Mouse (Mus musculus) right cerebral cortex, postnatal 14 days (tissue): ENCODE measurements around the gene Retn.
A peak's percentile ranks its signal among the peaks of the same experiment; 100 is the strongest.

Experiments used
- DNase-seq: peaks from one replicate; pipeline ENCODE4 v3.0.0; 2022

Gene Retn

DNA sequence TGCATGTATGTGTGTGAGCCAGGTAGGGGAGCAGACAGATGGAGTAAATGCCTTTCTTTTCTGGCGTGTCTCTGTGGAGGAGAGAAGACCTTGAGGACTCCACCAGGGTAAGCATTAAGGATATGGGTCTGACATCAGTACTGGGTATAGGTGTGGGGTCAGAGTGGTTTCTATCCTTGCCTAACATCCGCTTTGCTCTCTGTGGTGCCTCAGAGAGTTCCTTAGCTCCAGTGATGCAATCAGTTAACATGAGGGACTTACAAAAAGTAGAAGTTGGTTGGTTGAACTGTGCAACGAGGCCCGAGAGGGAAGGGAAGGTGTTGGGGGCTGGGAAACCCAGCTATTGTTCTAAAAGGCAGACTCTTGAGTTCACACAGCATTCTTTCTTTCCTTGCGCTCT is 8.8 kb downstream of the Retn start:
- no peak for DNase-seq

DNA sequence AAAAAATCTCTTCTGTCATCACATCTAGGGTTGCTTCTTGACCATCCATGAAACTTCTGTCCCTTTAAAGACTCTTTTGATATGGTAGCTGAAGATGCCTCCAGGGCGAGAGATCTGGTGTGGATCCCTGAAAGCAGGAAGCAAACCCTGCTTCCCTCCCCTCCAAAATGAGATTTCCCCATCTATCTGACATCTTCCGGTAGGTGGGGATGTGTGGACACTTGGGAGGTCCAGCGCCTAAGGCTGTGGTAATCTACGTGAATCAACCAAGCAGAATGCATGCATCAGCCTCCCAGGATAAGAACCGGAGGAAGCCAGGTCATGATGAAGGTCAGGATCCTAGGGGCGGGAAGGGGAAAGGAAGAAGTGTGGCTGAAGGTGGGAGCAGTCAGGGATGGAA is 9.9 kb downstream of the Retn start, which contains the start of gene Mcemp1:
TSS of gene Mcemp1 (plus strand) at position 248 of the 400 bp plus-strand sequence.
- DNase-seq, result no peak

DNA sequence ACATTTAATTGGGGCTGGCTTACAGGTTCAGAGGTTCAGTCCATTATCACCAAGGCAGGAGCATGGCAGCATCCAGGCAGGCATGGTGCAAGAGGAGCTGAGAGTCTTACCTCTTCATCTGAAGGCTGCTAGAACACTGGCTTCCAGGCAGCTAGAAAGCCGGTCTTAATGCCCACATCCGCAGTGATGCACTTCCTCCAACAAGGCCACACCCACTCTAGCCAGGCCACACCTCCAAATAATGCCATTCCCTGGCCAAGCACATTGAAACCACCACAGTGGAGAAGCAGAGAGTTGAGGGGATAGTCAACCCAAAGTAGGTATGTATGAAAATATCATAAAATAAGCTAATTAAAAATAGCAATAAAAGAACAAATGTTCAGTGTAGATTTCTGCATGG is 14.8 kb downstream of the Retn start:
- DNase-seq, result no peak

DNA sequence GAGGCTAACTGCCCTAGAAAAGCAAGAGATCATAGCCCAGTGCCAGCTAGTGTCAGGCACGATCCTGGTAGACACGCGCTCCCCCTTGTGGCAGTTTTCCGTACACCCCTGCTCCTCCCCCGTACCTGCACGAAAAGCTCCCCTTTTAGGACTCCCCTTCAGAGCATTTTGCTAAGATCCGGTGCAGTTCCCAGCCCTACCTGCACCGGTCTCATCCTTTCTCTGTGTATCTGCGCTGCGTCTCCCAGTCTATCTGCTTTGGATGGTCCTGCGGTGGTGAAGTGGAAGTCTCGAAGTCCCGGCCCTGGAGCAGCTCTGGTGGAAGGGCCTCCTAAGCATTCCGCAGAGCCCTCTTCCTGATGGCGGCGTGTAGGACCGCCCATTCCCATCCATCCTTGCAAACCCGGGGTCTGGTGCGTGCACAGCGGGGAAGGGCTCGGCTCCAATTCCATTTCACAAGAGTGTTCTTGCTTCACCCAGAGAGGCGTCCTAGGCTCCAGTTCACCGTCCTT is 16.5 kb downstream of the Retn start, which contains the start of gene Fcor:
TSS of gene Fcor (minus strand) at position 383 of the 512 bp plus-strand sequence.
- peak; percentile 88 for DNase-seq

DNA sequence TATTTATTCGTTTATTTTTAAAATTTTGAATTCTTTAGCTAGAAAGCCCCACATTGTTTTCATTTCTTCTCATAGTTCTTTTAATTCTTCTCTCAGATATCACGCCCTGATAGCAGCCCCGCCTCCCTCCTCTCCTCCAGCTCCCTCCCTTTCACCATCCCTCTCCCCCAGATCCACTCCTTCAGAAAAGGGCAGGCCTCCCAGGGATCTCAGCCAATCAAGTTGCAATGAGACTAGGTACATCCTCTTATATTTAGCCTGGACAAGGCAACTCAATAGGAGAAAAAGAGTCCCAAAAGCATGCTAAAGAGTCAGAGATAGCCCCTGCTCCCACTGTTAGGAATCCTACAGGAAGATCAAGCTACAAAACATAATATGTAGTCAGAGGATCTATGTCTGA is 19.1 kb downstream of the Retn start:
- no peak for DNase-seq

DNA sequence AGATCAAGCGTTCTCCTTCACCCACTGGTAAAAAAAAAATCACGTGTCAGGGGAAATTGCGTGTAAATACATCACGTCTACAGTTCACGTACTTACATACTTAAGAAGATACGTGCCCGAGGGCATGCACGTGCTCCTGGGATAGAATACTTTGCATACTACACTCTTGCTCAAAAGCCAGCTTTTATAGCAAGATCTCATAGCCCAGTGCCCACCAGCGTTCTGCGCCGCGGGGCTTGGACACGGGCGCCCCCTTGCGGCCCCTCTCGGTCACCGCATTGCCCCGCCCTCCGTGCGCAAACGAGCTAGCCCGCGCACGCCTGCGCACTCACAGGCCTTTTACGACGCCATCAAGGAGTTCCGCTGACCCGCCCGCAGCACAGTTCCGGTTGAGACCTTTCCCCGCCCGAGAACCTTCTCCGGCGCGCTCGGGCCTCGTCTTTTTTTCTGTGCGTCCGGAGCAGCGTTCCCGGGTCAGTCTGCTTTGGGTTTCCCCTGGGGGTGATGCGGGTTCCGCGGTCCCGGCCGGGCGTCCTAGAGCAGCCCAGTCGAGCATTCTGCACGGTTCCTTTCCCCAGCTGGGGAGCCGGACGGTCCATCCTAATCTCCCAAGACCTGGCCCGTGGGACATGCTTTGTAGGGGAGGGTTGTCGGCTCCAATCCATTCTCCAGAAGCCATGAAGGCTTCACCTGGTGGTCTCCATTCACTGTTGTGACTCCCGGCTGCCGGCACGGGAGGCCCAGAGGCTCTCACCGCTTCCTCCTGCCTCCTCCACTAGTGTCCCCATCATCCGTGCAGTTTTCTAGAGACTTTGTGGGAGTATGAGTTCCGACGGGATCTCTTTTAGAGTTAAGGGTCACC is 20.8 kb downstream of the Retn start, which contains the start of gene Trappc5:
TSS of gene Trappc5 (plus strand) at position 169 of the 862 bp plus-strand sequence.
- peak; percentile 90 for DNase-seq

DNA sequence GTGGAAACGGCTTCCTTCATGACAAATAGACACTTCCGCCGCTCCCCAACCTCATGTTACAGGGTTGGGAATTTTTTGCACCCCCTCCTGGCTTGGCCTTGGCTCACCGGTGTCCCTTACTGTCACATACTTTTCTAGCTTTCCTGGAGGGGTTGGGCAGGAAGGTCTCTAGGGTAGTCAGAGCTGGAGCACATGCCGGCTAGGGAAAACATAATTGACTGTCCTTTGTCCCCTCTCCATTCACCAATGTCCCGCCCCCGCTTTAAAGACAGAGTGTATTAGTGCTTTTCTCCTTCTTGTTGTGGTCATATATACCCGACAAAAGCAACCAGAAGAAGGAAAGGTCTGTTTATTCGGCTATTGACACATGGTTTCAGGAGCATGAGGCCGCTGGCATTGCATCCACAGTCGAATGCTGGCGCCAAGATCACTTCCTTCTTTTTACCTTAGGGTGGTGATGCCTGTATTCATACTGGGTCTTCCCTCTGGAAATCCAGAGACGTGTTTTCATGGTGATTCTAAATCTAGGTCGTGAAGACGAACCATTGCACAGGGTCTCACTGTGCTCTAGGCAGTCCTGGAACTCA is 21.5 kb downstream of the Retn start:
- no peak for DNase-seq

DNA sequence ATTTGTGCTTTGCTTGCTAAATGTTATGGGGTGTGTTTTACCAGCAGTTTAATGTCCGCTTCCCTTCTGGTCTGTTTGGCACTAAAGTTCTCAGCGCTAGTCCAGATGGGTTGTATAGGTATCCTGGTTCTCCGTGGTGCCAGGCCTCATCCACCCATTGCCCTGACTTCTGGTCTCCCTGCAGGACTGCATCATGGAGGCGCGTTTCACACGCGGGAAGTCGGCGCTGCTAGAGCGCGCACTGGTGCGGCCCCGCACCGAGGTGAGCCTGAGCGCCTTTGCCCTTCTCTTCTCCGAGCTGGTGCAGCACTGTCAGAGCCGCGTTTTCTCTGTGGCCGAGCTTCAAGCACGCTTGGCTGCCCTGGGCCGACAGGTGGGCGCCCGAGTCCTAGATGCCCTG is 23.3 kb downstream of the Retn start:
- no peak for DNase-seq

DNA sequence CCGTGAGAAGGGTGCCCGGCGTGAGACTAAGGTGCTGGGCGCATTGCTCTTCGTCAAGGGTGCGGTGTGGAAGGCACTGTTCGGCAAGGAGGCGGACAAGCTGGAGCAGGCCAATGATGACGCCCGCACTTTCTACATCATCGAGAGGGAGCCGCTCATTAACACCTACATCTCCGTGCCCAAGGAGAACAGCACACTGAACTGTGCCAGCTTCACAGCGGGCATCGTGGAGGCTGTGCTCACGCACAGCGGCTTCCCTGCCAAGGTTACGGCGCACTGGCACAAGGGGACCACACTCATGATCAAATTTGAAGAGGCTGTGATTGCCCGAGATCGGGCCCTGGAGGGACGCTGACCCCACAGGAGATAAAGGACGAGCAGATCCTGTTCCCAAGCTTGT is 23.7 kb downstream of the Retn start:
- no peak for DNase-seq

DNA sequence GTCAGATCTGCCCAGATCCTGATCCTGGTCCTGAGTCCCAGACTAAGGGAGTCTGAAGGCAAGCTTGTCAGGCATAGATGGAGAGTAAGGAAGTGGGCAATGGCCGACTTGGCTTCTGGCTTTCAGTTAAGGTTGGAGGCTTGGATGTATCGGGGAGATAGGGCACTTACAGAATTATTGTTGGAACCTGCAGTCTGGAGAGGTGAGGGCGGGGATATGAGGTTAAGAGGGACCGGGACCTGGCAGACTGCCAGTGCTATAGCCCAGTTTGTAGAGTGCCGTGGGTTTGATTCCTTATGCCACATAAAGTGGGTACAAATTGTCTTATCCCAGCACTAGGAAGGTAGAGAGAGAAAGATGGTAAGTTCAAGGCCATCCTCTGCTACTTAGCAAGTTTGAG is 24.1 kb downstream of the Retn start:
- DNase-seq, result no peak

DNA sequence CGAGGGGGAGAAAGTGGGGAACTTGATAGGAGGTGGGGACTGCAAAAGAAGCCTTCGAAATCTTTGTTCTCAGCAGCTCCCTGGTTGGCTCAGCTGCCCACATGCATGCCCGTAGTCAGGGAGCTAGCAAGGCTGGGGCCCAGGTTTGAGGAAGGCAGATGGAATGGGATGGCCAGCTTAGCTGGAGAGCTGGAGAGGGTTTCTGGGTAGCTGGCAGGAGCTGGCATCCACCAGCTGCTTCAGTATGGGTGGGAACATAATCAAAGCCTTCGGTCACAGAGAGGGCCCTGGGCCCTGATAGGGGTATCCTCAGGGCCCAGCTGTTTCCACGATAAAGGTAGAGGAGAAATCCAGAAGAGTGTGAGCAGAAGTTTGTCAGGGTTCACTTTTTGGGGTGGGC is 26.9 kb downstream of the Retn start:
- DNase-seq, result no peak

DNA sequence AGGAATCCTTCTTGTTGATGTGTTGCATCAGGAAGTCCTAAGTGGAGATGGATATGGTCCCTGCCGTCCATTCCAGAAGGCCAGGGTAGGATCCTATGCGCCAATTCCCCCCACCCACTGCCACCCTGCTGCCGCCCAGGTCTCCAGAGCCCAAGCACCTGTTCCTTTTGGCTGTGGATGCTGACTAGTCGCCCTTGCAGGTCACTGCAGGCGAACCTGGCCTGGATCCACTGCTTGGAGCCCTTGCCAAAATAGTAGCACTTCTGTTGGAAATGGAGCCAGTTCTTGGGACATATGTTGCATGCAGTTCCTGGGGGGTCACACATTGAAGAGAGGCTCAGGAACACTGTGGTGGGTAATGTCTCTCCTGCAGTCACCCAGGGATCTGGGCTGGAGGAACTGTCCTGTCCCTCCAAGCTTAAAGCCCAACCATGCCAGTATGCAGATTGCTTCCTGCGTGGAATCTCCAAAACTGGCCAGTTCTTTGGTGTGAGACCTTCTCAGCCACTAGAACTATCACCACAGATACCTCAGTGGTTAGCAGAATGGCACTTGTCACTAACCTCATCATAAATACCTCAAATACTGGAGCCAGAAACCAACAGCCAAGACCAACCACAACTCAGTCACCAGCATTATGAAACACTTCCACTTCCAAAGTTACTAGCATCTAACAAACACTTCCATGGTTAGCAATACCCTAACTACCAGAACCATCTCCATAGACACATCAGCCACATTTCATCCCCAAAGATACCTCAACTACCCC is 28.0 kb downstream of the Retn start:
- DNase-seq, result no peak

DNA sequence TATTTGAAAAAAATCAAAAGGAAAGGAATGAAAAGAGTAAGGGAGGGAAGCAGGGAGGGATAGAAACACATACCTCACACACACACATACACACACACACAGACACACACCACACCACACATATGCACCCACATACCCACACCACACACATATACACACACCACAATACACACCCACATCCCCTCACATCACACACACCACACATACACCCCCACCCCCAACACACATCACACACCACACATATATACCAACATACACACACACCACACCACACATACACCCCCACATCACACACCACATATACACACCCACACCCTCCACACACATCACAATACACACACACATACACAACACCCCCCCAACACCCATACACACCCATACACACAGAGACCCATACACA is 29.0 kb downstream of the Retn start:
- no peak for DNase-seq

DNA sequence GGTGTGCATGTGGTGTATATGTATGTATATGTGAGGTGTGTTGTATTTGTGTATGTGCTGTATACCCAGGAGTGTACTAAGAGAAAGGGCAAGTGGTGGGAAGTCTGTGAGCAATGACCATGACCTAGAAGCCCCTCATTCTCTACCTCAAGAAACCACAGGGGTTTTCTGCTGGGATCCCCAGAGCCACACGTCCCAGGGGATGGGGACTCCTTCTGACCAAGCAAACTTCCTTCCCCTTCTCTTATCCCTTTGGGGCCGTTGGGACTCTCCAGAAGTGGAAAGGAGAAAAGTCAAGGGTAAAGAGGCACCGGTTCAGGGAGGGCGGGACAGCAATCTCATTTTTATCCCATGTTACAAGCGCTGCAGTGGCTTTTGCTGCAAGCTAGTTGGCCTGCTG is 29.9 kb downstream of the Retn start:
- no peak for DNase-seq

DNA sequence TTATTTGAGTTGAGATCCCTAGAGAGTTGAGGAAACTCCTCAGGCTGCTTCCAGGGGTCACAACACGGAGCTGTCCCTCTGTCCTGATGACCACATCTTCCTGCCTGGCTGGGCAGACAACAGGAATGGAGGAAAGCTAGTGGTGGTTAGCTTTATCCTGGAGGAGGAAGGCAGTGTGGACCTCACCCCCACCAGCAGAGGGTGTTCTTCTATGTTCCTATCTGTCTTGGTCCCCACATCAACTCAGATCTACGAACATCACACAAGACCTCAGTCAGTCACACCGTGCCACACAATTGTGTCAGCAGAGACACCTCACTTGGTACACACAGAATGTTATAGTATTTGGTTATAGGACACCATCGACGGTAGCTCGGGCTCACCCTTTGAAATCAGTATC is 32.0 kb downstream of the Retn start:
- no peak for DNase-seq

DNA sequence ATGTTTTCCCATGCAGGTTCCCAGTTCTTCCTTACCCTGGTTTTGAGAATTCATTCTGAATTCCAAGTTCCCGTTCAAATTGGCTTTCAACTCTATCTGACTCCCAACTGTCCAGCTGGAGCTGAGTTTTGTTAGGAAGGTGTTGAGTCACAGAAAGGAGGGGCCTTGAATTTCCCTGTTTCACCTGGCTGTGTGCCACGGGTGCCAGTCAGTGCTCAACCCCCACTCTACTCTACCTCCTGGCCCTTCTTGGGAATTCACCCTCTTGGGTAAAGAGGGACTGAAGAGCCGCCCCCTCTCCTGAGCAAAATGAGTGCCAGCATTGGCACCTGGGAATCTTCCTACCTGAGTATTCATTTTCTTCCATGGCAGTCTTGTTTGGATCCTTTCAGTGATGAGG is 35.2 kb downstream of the Retn start:
- DNase-seq, result no peak

DNA sequence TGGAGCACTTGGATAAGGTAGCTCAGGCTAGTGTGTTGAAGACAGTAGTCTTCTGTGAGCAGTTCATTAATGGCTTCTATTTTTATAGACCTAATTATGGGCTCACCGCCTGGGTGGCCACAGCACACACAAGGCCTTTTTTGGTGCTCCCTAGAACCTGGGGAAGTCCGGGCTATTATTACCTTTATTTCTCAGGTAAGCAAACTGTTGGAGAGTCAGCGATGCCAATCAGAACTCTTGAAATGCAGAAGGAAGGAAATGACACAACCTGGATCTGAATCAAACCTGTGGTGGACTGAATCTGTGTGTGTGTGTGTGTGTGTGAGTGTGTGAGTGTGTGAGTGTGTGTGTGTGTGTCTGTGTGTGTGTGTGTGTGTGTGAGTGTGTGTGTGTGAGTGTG is 38.6 kb downstream of the Retn start, which contains the start of gene Fcer2a:
TSS of gene Fcer2a (minus strand) at position 55 of the 400 bp plus-strand sequence.
- DNase-seq, result no peak

DNA sequence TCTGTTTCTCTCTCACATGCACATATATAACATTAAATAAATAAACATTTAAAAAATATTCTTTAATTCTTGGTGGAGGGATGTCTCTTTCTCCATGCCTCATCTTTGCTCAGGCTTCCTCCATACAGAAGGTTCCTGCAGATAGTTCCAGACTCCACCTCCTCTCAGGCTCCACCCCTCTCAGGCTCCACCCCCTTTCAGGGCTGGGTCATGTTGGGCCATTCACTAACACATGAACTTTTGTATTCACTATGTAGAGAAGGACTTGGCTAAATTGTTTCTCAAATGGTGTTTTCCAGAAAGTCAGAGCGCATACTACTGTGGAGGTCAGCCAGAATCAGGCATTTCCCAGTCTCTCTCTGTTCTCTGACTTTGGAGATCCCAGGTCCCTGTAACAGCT is 45.9 kb downstream of the Retn start:
- no peak for DNase-seq

DNA sequence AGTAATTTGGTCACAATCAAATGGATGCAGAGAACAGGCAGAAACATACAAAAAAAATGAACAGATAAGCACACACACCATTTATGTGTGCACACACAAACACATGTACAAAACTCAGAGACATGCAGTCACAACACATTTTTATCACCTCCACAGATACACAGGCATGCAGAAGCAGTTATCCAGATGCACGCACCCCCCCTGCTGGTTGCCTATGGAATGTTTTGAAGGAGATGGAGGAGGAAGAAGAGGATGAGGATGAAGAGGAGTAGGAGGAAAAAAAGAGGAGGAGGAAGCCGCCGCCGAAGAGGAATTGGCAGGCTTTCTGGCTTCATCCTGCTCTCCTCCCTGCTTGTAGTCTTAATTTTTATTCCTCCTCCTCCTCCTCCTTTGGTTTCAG is 50.1 kb downstream of the Retn start:
- DNase-seq, result peak; percentile 22

DNA sequence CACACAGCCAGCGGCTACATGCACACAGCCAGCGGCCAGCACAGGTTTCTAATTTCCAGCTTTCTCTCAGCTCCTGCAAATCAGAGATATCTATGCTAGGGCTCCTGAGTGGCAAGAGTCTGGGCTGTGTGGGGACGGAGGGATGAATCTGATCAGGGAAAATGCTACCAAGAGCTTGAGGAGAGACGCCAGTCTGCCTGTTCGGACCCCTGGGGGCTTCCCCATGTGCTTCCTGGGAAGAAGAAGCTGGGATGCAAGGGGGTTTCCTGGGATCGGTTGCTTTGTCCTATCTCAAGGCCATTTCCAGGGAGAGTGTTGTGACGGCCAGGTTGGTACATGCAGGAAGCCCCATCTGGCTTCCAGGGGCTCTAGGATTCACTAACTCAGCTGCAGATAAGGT is 52.0 kb downstream of the Retn start:
- no peak for DNase-seq
